Mouse (Mus musculus) cerebellum, adult 9-10 months (tissue): ENCODE measurements around the gene Pglyrp3.
"Not testable (repeated sequence)": the region's sequence is repeated elsewhere in the genome, so short reads cannot be mapped to it uniquely, and the experiment has no call there.

ENCODE experiments used
- DNase-seq: peaks from one replicate; pipeline ENCODE4 v3.0.0; 2022

The Pglyrp3 gene

GRCm38 (mm10) chr3:92014283-92014682 lies at the start of gene Pglyrp3:
Gene Pglyrp3 (plus strand): TSS chr3:92014583.
- DNase-seq, result no peak

GRCm38 (mm10) chr3:92011001-92011400 lies 3.4 kb upstream of the Pglyrp3 start:
- DNase-seq, result no peak

- not testable (repeated sequence) for DNase-seq
These were observed 10.2 kb downstream of the Pglyrp3 start for GRCm38 (mm10) chr3:92024541-92024940.

GRCm38 (mm10) chr3:92033203-92033602 lies 18.8 kb downstream of the Pglyrp3 start:
- no peak for DNase-seq

GRCm38 (mm10) chr3:92033892-92034291 lies 19.5 kb downstream of the Pglyrp3 start:
- DNase-seq, result no peak

GRCm38 (mm10) chr3:92050382-92051054 lies 36.1 kb downstream of the Pglyrp3 start:
- DNase-seq, result peak; percentile 2

DNA sequence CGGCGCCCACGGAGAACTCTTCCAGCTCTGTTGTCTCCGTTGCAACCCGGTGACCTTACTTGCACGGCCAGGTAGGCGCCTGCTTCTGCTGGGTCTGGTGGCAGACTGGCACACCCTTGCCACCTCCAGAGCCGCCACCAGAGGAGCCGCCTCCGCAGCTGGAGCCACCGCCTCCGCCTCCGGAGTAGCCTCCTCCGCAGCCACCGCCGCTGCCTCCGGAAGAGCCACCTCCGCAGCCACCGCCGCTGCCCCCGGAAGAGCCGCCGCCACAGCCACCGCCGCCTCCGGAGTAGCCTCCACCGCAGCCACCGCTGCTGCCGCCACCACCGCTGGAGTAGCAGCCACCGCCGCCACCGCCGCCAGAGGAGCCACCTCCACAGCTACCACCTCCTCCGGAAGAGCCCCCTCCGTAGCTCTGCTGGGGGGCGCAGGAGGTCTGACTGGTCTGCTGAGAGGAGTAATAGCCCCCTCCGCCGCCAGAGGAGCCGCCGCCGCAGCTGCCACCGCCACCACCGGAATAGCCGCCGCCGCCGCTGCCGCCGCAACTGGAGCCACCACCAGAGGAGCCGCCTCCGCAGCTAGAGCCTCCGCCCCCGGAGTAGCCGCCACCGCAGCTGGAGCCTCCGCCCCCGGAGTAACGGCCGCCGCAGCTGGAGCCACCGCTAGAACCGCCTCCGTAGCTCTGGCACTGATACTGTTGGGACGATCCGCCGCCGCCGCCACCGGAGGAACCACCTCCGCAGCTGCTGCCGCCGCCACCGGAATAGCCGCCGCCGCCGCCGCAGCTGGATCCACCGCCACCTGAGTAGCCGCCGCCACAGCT lies 66.3 kb downstream of the Pglyrp3 start:
- peak; percentile 2 for DNase-seq
